Mouse (Mus musculus) monocyte, adult 2 months (primary cell): ENCODE results near the gene Bicc1.

Experiments
- DNase-seq, 2 experiments: peaks; one replicate each; pipeline ENCODE4 v3.0.0; 2022; ENCODE audit warnings: low spot score in 2 of 2, low read depth in 1 of 2

Bicc1 gene

DNA sequence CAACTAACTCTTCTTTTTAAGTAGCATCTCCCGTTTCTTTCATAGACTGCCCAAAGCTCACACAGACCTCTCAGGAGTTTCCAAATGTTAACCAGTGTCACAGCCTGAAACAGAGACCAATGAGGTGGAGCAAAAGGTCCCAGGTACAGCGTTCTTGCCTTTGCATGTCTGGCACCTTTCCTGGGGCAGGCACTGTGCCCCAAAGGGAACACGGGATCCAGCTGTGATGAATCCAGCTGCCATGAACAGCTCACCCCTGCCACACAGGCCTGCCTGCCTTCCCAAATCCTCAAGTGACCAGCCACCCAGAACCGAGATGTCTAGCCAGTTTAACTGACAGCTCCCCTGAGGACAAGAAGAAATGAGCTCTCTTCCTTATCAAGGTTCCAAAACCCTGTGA is 36.1 kb downstream of the Bicc1 start:
- DNase-seq: no peak

DNA sequence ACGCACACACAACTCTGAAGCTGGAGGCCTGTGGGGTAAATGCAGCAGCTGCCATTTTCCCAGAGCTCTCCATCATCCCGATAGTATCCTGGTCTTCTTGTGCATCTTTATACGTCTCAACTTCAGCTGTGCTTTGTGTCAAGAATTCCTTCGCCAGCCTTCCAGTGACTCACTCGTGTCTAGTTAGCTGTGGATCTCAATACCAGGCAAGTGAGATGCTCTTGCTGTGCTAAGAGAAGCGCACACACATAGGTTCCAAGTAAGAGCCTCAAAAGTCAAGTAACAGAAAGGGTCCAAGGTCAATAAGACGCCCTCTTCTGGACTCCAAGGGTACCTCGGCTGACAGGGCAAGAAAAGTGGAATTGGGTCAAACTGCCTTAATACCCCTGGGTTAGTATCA is 37.0 kb downstream of the Bicc1 start:
- DNase-seq: no peak

DNA sequence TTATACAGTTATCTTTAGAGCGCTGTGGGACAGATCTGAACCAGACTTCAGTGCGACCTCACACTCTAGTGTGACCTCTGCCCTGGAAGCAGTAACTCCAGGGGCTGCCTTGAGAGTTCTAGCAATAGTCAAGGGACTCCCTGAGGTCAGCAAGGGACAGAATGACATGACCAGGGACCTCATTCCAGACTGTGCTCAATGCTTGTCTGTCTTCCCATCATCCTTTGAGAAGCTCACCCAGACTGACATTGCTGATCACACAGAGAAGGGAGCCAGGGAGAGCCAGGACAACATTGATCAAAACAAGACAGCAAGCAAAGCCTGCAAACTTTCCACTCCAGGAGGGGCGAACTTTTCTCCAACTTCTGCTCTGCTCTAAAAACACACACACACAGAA is 38.7 kb downstream of the Bicc1 start:
- no peak for DNase-seq

DNA sequence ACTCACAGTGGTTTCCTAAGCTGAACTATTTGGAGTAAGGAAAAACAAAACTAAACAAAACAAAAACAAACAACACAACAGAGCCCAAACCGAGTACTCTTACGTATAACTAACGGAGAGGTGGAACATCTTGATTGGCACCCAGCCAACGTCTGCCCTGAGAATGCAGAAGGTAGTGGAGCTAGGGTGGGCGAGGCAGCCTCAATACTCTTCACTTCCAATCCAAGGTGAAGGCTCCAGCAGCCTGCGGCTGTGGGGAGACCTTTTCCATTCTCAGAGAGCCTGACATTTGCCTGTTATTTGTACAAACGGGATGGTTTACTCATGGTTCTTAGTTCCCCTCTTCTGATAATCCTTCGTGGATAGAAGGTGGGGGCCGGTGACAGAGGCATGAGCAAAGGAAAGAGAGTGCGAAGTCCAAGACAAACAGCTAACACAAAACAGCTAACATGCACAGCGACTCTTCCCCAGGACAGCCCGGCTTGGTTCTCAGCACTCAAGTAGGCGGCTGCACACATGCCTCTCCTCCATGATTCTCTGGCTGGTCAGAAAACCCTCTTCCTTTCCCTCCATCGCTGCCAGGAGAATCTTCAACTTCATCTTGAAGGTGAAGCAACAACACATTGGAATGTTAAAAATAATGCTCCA is 39.3 kb downstream of the Bicc1 start:
- no peak for DNase-seq

DNA sequence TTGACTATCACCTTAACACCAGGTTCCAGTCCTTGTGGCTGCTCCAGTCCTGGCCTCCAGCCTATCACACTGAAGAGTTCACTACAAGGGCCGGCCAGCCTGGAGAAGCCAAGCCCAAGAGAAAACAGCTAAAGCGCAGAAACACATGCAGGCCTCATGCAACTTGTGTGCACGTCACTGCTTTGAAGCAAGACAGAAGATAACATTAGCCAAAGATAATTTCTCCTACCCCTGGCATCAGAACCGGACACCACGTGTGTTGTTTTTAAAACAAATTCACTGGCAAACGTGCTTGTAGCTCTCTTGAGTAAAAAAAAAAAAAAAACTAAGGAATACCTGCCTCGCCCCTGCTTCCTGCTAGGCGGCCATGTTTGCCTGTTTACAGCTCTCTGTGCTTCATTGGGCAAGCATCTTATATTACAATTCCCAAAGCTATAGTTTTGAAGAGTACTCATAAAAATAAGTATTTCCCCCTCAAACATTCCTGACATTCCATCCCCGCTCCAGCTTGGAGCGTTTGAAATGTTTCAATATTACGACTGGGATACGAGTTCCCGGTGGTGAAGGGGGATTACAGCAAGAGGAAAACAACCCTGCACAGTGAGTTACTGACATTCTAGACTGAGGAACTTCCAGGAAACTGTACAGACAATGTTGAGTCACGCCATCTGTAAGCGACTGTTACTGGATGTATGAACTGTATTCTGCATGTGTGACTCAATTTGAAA is 40.2 kb downstream of the Bicc1 start:
- DNase-seq: no peak

DNA sequence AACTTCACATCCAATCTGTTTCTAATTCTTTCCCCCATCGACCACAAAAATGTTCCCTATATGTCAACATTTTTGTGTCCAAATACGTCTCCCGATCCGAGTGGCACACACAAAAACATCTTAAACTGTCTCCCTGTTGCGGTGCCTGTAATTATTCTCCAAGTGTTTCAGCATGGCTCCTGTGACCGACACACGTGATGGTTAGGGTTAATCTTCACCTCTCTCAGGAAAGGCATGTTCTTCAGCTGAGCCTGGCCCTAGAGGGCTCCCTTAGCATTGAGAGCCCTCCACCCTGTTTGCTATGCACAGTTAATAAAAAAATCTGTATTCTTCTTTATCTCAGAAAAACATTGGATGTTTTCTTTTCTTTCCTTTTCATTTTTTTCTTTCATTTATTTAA is 41.7 kb downstream of the Bicc1 start:
- no peak for DNase-seq

DNA sequence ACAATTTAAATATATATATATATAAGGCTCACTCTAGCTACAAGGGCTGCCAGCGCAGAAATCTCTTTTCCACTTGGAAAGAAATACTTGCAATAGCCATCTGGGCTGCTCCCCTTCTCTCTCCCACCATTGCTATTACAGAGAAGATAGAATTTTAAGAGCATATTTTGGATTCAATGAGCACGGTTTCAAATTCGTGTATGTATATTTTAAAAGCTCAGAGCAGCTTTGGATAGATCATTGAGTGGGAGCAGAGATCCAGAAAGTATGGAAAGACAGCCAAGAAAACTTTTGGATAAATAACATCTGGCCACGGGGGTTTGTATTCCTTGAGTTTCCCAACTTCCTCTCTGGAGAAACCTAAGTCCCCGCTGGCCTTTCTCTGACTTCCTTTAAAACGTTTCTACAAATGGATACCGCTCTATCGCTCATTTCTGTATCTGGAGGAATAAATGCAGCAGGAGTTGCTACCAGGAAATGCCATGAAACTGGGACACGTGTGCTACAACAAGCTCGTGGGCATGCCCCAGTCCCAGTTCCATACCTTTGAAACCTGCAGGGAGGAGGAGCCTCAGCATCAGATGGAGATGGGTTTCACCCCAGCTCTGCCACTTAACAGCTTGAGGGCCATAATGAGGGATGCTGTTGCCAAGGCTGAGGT is 45.1 kb downstream of the Bicc1 start:
- DNase-seq: no peak

DNA sequence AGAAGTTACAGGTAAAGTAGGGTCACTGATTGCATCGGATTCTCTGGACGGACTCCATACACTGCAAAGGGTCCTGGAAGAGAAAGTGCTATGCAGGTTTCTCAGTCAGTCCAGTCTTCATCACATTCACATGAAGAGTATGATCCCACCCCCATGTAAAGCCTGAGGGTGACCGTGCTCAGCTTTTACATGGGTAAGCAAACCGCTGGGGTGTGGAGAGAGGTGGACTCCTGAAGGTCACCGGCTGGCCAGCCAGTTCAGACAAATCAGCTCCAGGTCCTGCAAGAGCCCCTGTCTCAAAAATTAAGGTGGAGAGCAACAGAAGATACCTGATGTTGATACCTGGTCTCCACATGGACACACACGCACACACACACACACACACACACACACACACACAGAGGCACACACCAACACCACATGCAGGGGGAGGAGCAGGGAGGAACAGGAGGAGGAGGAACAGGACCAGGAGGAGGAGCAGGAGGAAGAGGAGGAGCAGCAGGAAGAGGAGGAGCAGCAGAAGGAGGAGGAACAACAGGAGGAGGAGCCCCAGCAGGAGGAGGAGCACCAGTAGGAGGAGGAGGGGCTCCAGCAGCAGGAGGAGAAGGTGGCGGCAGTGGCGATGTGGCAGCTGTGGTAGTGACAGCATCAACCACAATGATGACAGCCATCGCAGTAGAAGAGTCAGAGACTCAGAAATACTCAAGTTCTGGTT is 52.9 kb downstream of the Bicc1 start:
- DNase-seq: no peak

DNA sequence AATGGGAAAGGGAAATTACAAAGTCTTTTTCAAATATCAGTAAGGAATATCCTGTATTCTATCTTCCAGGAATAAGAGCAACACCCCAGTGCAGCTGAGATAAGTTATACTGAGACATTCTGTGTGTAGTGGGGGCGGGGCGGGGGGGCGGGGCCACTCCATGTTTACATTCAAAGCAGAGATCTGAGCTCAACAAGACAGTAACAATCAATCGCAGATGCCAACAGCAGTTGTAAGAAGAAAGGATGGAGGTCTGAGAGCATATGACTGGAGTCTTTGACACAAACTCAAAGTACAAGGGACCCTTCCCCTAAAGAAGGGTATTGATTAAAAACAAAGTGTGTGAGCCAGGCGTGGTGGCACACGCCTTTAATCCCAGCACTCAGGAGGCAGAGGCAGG is 54.7 kb downstream of the Bicc1 start:
- no peak for DNase-seq

DNA sequence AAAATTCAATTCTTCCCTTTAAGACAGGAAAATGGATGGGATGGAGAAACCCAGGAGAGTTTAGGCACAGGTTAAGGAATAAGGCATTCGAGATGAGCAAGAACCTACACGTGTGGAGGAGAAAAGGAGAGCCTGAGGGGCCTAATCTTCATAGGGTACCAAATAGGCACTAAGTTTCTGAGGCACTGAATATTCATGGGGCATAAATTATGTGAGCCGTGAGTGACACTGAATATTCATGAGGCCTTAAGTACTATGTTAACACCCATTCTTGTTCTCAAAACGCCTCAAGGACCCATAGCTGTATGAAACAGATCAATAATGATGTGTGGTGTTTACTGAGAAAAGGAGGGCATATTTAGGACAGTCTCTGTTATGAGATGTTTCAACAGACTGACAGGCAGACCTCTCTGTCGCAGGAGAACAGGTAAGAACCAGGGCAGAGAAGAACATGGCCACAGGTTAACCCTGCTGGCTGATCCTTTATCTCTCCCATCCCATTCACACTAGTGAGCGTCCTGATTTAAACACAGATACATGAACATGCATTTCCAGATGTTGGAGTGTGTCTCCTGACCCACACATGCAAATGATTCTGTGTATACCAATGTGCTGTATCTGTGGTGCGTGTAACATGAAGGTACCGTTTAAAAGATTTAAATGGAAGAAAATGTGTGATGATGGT is 58.5 kb downstream of the Bicc1 start:
- DNase-seq: no peak

DNA sequence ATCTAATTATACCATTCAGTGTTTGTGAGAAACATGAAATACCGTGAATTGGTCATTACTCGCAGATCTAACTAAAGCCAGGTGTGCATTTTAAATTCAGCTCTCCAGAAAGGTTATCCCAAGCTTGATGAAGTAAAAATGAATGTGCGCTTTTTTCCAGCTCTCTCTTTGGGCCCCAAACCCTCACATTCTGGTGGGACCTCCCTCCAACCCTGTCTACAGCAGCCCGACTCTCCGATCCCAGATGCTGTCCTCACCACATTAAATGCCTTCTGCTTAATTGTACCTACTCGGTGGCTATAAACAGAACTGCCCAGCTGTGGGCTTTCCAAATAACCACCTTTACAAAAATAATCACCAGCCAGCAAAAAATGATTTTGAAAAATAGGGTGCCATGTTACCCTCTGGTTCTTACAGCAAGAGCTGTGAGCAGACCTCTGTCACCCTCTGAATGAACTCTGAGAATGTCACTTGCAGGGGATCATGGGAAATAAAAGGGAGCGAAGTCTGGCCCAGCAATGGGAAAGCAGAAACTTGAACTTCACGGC is 64.7 kb downstream of the Bicc1 start:
- no peak for DNase-seq

DNA sequence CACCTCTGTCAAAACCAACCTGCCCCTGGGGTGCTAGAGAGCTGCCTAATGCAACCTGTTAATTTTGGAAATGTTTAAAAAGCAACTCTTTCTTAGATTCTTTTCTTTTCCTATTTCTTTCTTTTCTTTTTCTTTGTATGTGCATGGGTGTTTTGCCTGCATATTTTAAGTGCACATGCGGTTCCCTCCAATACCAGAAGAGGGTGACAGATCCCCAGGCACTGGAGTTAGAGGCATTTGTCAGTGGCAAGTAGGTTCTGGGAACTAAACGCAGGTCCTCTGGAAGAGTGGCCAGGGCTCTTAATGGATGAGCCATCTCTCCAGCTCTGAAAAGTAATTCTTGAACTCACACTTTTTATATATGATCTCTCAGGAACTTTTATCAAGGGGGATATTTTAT is 66.2 kb downstream of the Bicc1 start:
- DNase-seq: no peak

DNA sequence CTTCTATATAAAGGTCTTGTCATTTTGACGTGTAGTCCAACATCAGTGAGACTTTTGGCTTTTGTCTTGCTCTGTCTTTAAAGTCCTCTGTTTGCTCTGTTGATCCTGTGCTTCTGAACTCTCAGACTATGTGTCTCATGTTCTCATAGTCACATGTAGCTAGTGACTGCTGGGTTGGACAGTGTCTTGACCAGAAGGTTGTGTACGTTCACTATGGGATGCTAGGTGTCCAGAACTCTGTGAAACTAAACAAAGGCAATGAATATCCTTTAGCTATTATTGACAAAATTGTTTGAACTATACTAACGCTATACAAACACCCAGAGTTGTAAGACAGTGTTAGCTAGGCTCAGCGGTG is 72.2 kb downstream of the Bicc1 start:
- no peak for DNase-seq

DNA sequence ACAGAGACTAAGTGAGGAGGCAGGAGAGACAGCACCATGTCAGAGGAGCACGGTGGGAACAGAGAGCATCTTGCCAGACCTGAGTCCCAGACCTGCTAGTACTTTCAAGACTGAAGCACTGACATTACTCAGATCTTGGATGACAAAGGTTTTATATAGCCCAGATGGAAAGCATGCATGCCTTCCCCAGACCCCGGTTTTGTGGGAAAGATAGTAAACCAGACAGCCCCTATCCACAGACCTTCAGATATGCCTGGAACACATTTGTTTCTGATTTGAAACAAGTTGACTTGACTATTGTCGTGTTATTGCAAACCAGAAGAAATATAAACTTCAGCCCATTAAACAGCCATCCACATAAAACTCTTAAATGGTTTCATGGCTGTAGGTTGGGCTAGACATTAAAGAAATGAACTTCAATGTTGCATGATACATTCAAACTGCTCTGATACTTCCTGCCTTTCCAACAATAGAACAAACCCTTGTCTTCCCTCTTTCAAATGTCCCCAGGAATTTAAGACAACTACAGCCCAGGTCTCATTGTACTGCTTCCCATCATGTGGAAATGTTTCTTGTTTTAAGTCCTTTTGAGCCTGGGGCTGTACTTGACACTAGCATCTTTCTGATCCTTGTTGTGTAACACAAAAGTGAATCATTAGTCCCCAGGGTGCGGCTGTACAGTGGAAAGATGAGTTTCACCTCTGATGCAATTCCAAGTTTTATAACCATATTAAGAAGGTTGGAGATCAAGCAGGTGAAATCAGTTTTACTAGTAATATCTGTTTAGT is 72.7 kb downstream of the Bicc1 start:
- DNase-seq: no peak

DNA sequence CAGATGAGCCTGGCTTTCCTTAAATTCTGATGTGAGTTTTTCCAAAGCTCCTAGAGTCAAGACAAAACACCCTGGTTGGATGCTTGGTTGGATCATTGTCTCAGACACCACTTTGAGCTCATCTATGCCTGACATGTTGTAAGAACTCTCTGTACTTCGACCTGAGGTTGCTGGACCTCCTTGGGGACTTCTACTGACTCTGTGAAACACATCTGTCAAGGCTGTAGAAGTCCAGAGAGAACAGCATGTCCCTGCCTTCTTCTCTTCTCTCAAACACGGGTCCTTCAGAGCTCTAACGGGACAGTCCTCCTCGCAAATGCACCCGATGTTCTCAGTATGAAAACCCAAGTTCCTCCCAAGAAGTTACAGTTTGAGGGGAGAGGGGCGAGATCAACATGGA is 76.5 kb downstream of the Bicc1 start:
- no peak for DNase-seq

DNA sequence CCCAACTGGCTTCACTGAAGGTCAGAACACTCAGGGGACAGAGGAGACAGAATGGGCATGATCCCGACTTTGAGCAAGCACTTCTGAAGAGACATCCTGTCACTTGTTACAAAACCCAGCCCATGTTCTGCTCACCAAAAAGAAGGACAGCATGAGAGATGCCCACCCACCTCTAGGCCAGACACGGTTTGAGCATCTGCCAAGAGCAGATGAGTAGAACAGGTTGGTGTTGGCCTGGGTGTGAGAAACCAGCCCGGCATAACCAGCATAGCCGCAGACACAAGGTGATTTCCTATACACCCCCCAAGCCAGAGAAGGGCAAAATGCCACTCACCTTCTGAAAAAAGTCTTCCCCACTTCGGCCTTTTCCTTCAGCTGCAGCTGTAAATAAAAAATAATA is 80.6 kb downstream of the Bicc1 start:
- DNase-seq: no peak

DNA sequence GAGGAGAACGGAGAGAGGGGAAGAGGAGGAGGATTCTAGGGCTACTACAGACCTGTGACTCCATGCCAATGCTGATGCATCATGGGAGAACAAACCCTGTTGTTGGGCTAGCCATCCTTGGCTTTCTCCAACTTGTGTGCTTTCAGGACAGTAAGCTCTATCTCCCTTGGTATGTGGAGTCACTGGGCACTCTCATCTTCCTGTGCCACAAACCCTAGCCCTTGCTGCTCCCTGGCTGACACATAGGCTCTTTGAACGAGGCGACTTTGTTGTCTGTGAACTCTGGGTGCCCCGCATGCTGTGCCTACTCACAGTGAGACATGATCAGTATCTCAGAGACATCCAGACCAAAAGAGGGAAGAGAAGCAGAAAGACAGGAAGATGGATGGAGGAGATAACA is 94.5 kb downstream of the Bicc1 start:
- DNase-seq: no peak

DNA sequence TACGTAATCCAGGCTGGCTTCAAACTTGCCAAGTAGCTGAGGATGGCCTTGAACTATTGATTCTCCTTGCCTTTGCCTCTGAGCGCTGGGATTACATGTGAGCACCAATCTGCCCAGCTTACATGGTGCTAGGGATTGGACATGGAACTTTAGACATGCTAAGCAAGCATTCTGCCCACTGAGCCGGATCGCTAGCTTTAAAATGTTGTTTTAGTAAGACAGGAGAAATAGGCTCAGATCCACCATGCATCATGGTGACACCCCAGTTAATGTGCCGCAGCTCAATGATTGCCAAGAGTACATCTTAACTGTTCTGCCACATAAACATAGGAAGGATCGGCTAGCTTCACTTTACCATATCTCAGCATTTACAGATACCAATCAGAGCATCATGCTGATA is 94.9 kb downstream of the Bicc1 start:
- DNase-seq: no peak

DNA sequence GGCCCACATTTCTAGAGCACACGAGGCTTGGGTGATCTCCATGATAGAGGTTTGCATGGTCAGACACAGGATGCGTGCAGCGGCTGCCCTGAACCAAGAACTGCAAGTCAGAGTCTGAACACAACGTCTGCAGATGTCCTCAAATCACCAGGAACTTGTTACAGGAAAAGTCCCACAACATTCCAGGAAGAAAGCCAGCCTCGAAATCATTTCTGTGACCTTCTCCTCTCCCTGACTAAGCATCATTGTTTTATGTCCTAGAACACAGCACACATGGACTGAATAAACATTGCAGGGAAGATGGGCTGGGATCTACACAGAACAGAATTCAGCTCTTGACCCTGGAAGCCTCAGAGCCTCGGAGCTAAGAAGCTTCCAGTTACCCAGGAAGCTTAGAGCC is 97.3 kb downstream of the Bicc1 start:
- DNase-seq: no peak

DNA sequence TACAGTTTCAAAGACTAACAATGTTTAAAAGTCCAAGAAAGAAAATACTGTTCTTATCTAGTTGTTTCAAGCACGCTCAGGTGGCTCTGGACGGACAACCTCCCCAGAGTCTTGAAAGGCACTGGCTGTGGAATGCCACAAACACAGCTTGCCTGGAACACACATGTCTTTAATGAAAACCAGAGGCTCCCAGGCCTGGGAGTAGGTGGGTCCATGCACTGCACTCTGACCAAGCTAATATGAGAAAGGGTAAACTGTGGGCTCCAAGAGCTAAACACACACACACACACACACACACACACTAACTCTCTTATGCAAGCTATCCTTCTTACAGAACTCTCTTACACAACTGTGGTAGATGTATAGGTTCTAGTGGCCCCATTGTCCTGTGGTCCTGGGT is 99.2 kb downstream of the Bicc1 start:
- no peak for DNase-seq
